Mouse (Mus musculus): ENCODE data around the gene Cnot6l. TPM values are rescaled to one million over a fixed set of nuclear protein-coding genes. Genes with fewer than 3 reads are reported as not detected.

Gene Cnot6l
- polyA plus RNA-seq, 1 experiment = 4.7 TPM

- peaks cover 5% of the 10 kb centered on the region for H3K4me1 ChIP-seq (ENCODE audit: control insufficient read depth, insufficient read depth, low read length)
- H3K36me3 ChIP-seq (ENCODE audit: control insufficient read depth, insufficient read depth, low read length) = no peaks in the 10 kb centered on the region
- peak overlapping the region; percentile 97 for H3K4me3 ChIP-seq (ENCODE audit: control insufficient read depth, low read depth, low read length)
- peak overlapping the region; percentile 95 for H3K27ac ChIP-seq (ENCODE audit: control insufficient read depth, insufficient read depth, low read depth, low read length)
- no peaks in the 10 kb centered on the region for H3K27me3 ChIP-seq (ENCODE audit: control insufficient read depth, insufficient read depth, low read length)
- TF ChIP-seq POLR2A (IDR thresholded peaks at IDR 0.05; ENCODE audit: control insufficient read depth, low read depth, low read length) (no peak; the same call in 1 of the 2 replicates), CTCF (IDR thresholded peaks at IDR 0.05; ENCODE audit: control insufficient read depth, insufficient read depth, insufficient replicate concordance, low read depth, low read length) (no peak)
Observed at GRCm38 (mm10) chr5:96161578-96162398, 2.2 kb downstream of the Cnot6l start.

DNA sequence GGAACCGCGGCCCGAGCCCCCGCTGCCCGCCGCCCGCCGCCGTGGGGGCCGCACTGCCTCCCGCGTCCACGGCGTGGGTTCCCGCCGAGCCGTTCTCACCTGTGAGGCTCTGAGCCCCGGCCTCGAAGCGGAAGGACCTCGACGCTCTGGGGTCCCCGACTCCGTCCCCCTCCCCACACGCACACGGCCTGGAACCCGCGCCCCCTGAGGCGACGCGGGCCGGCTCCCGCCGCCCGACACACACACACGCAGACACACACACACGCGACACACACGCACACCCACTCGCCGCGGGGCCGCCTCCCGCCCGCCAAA, 2.8 kb downstream of the Cnot6l start:
- H3K36me3 ChIP-seq (ENCODE audit: control insufficient read depth, insufficient read depth, low read length) = no peaks in the 10 kb centered on the region
- H3K27ac ChIP-seq (ENCODE audit: control insufficient read depth, insufficient read depth, low read depth, low read length) = peak overlapping the region; percentile 87
- TF ChIP-seq CTCF (IDR thresholded peaks at IDR 0.05; ENCODE audit: control insufficient read depth, insufficient read depth, insufficient replicate concordance, low read depth, low read length) (no peak), POLR2A (IDR thresholded peaks at IDR 0.05; ENCODE audit: control insufficient read depth, low read depth, low read length) (peak; percentile 54)
- peaks cover 5% of the 10 kb centered on the region for H3K4me1 ChIP-seq (ENCODE audit: control insufficient read depth, insufficient read depth, low read length)
- H3K4me3 ChIP-seq (ENCODE audit: control insufficient read depth, low read depth, low read length) = peak overlapping the region; percentile 89
- H3K27me3 ChIP-seq (ENCODE audit: control insufficient read depth, insufficient read depth, low read length) = no peaks in the 10 kb centered on the region

GRCm38 (mm10) chr5:96160467-96161262, 3.3 kb downstream of the Cnot6l start:
- TF ChIP-seq POLR2A (IDR thresholded peaks at IDR 0.05; ENCODE audit: control insufficient read depth, low read depth, low read length) (no peak), CTCF (IDR thresholded peaks at IDR 0.05; ENCODE audit: control insufficient read depth, insufficient read depth, insufficient replicate concordance, low read depth, low read length) (no peak)
- Histone ChIP-seq H3K27me3 (ENCODE audit: control insufficient read depth, insufficient read depth, low read length) (no peaks in the 10 kb centered on the region), H3K36me3 (ENCODE audit: control insufficient read depth, insufficient read depth, low read length) (no peaks in the 10 kb centered on the region), H3K4me1 (ENCODE audit: control insufficient read depth, insufficient read depth, low read length) (peaks cover 5% of the 10 kb centered on the region), H3K27ac (ENCODE audit: control insufficient read depth, insufficient read depth, low read depth, low read length) (peak overlapping the region; percentile 87), H3K4me3 (ENCODE audit: control insufficient read depth, low read depth, low read length) (peak overlapping the region; percentile 89)

DNA sequence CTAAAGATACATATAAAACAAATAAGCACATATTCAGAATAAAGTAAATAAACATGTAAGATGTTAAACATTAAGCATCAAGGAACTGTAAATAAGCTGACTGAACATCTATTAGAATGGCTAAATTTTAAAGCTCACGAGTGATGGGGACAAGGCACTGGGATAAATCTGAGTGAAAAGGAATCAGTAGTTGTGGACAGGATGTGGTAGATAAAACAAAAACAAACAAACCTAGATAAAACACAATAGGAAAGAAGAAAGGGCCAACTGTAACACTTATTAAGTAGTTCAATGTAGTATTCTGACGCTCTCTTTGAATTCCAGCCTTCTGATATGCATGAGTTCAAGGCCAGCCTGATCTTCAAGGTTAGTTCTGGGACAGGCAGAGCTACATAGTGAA, 21.6 kb downstream of the Cnot6l start:
- no peaks in the 10 kb centered on the region for H3K27me3 ChIP-seq (ENCODE audit: control insufficient read depth, insufficient read depth, low read length)
- H3K27ac ChIP-seq (ENCODE audit: control insufficient read depth, insufficient read depth, low read depth, low read length) = no peak overlapping the region
- no peak overlapping the region for H3K4me3 ChIP-seq (ENCODE audit: control insufficient read depth, low read depth, low read length)
- no peak for TF ChIP-seq POLR2A (IDR thresholded peaks at IDR 0.05; ENCODE audit: control insufficient read depth, low read depth, low read length)
- no peak for TF ChIP-seq CTCF (IDR thresholded peaks at IDR 0.05; ENCODE audit: control insufficient read depth, insufficient read depth, insufficient replicate concordance, low read depth, low read length)
- H3K4me1 ChIP-seq (ENCODE audit: control insufficient read depth, insufficient read depth, low read length) = no peaks in the 10 kb centered on the region
- H3K36me3 ChIP-seq (ENCODE audit: control insufficient read depth, insufficient read depth, low read length) = no peaks in the 10 kb centered on the region

GRCm38 (mm10) chr5:96130683-96131082, 33.3 kb downstream of the Cnot6l start:
- Histone ChIP-seq H3K4me3 (ENCODE audit: control insufficient read depth, low read depth, low read length) (no peak overlapping the region), H3K36me3 (ENCODE audit: control insufficient read depth, insufficient read depth, low read length) (no peaks in the 10 kb centered on the region)
- TF ChIP-seq POLR2A (IDR thresholded peaks at IDR 0.05; ENCODE audit: control insufficient read depth, low read depth, low read length) = no peak
- no peak for TF ChIP-seq CTCF (IDR thresholded peaks at IDR 0.05; ENCODE audit: control insufficient read depth, insufficient read depth, insufficient replicate concordance, low read depth, low read length)

DNA sequence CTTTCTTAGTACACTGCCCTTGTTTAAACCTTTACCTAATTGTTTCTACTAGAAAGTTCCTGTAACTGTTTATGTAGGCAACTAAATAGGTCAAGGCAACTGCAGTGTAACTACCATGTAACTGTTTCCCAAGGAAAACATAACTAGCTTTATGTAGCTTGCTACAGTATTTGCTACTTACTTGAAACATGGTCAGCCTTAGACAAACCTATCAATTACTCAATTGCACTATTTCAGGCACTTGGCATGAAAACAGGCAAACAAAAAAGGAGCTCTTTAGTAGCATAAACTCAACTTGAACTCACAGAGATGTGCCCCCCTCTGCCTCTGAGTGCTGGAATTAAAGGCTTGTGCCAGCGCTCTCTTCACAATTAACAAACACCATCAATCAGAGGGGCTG, 37.1 kb downstream of the Cnot6l start:
- H3K4me1 ChIP-seq (ENCODE audit: control insufficient read depth, insufficient read depth, low read length) = no peaks in the 10 kb centered on the region
- no peaks in the 10 kb centered on the region for H3K27me3 ChIP-seq (ENCODE audit: control insufficient read depth, insufficient read depth, low read length)
- TF ChIP-seq CTCF (IDR thresholded peaks at IDR 0.05; ENCODE audit: control insufficient read depth, insufficient read depth, insufficient replicate concordance, low read depth, low read length) (no peak), POLR2A (IDR thresholded peaks at IDR 0.05; ENCODE audit: control insufficient read depth, low read depth, low read length) (no peak)
- H3K36me3 ChIP-seq (ENCODE audit: control insufficient read depth, insufficient read depth, low read length) = no peaks in the 10 kb centered on the region
- H3K4me3 ChIP-seq (ENCODE audit: control insufficient read depth, low read depth, low read length) = no peak overlapping the region
- no peak overlapping the region for H3K27ac ChIP-seq (ENCODE audit: control insufficient read depth, insufficient read depth, low read depth, low read length)

More at GRCm38 (mm10) chr5:96130683-96131082, 33.3 kb downstream of the Cnot6l start:
- Histone ChIP-seq H3K27ac (ENCODE audit: control insufficient read depth, insufficient read depth, low read depth, low read length) (no peak overlapping the region), H3K4me1 (ENCODE audit: control insufficient read depth, insufficient read depth, low read length) (no peaks in the 10 kb centered on the region), H3K27me3 (ENCODE audit: control insufficient read depth, insufficient read depth, low read length) (no peaks in the 10 kb centered on the region)

DNA sequence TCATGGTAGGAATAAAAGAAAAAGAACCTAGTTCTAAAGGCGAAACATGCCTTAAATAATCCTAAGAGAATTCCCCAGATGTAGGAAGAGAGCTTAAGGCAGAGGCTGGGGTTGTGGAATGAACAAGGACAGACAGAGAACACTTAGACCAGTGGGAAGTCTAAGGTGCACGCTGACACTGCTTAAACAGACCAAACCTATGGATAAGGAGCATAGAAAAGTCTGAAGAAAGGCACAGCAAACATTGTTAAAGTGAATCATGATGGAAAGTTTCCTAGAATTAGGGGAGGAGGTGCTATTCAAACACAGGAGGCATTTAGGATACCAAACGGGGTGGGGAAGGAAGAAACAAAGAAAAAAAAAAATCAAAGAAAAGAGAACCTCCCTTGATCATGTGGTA, 49.0 kb downstream of the Cnot6l start:
- no peak for TF ChIP-seq CTCF (IDR thresholded peaks at IDR 0.05; ENCODE audit: control insufficient read depth, insufficient read depth, insufficient replicate concordance, low read depth, low read length)
- no peak for TF ChIP-seq POLR2A (IDR thresholded peaks at IDR 0.05; ENCODE audit: control insufficient read depth, low read depth, low read length)
- Histone ChIP-seq H3K27me3 (ENCODE audit: control insufficient read depth, insufficient read depth, low read length) (no peaks in the 10 kb centered on the region), H3K36me3 (ENCODE audit: control insufficient read depth, insufficient read depth, low read length) (no peaks in the 10 kb centered on the region; the same call in 1 of the 2 replicates)

More for the DNA sequence above, 49.0 kb downstream of the Cnot6l start:
- Histone ChIP-seq H3K4me1 (ENCODE audit: control insufficient read depth, insufficient read depth, low read length) (no peaks in the 10 kb centered on the region), H3K27ac (ENCODE audit: control insufficient read depth, insufficient read depth, low read depth, low read length) (no peak overlapping the region), H3K4me3 (ENCODE audit: control insufficient read depth, low read depth, low read length) (no peak overlapping the region)
